Mouse (Mus musculus): ENCODE data around the gene Prmt3. TPM values are rescaled to one million over a fixed set of nuclear protein-coding genes. Genes with fewer than 3 reads are reported as not detected.
A peak's percentile ranks its signal among the peaks of the same experiment; 100 is the strongest.

The Prmt3 gene
- polyA plus RNA-seq, 1 experiment from 2014 or later, result 44.9 TPM

DNA sequence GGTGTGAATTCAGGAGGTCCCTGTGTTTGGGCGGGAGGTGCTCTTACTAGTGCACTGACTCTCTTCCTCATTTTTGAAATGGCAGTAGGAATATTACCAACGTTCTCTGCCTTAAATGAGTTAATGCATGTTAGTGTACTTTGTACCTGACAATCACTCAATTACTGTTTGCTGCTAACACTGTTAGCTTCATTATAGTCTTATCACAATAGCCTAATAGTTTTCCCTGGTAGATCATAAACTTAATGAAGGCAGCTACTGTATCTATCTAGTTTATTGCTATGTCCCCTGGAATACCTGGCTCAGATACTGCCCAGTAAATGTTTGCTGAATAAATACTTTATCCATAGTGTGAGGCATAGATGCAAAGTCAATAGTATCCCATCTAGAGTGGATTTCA lies 116.6 kb downstream of the Prmt3 start:
- Histone ChIP-seq H3K4me3 (ENCODE audit: low read length) (no peak overlapping the region), H3K4me2 (ENCODE audit: low read length) (no peak overlapping the region), H3K36me3 (ENCODE audit: control insufficient read depth, insufficient read depth, low read length) (no peaks in the 10 kb centered on the region), H3K4me1 (ENCODE audit: control insufficient read depth, insufficient read depth, low read depth, low read length) (no peaks in the 10 kb centered on the region), H3K27ac (ENCODE audit: low read depth, low read length) (no peak overlapping the region), H3K9ac (ENCODE audit: low read depth, low read length) (no peak overlapping the region), H3K27me3 (replicated peaks; ENCODE audit: control insufficient read depth, insufficient read depth, low read length) (no peaks in the 10 kb centered on the region), H3K9me3 (ENCODE audit: control insufficient read depth, low read length) (no peaks in the 10 kb centered on the region)
- no peak for ATAC-seq
- WGBS, result 83% methylated on average over 2 of the region's 2 CpGs

DNA sequence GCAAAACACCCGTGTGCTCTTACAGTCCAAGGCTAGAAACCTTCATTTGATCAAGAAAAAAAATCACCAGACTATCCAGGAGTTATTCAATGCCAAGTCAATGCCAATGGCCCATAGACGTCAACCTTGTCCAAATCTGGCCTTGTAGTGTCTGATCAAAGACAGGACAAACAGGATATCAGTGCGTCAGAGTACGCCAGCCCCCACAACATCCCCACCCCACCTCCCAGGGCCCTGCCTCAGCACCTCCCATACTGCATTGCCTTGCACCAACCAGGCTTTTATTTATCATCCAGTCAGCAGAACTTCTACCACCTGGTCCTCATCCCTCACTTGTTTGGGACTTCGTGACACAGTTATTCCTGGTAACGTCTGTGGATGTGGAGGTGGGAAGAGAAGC lies 117.2 kb downstream of the Prmt3 start:
- H3K4me3 ChIP-seq (ENCODE audit: low read length), result no peak overlapping the region
- H3K9ac ChIP-seq (ENCODE audit: low read depth, low read length), result no peak overlapping the region
- H3K4me2 ChIP-seq (ENCODE audit: low read length), result no peak overlapping the region
- no peaks in the 10 kb centered on the region for H3K9me3 ChIP-seq (ENCODE audit: control insufficient read depth, low read length)
- H3K27me3 ChIP-seq (replicated peaks; ENCODE audit: control insufficient read depth, insufficient read depth, low read length), result no peaks in the 10 kb centered on the region
- H3K4me1 ChIP-seq (ENCODE audit: control insufficient read depth, insufficient read depth, low read depth, low read length), result no peaks in the 10 kb centered on the region
- H3K27ac ChIP-seq (ENCODE audit: low read depth, low read length), result no peak overlapping the region
- H3K36me3 ChIP-seq (ENCODE audit: control insufficient read depth, insufficient read depth, low read length), result no peaks in the 10 kb centered on the region
- no peak for ATAC-seq
- 89% methylated on average over 6 of the region's 6 CpGs for WGBS

DNA sequence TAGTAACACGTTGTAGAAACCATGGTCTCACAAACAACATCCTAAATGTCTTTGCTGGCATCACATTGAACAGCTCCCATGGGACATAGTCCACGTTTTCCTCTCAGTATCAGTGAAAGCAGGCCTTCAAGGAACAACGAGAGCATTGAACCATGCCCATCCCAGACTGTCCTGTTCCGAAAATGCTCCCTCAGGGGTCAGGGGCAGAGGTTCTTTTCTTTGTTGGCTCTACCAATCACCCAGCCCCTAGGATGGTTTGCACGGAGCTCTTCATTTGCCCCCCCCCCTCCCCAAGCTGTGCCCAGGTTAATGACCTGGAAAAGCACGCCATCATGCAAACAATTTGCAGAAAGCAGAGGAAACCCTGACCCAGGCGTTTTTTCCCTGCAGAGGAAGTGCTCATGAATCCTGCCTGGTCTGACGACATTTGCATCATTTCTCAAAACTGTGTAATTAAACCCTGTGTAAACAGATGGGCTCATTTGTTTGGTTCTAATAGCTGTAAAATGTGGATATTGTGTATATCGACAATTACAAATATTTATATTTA lies 123.9 kb downstream of the Prmt3 start:
- 24% methylated on average over 9 of the region's 9 CpGs for WGBS
- Histone ChIP-seq H3K4me3 (ENCODE audit: low read length) (no peak overlapping the region), H3K9me3 (ENCODE audit: control insufficient read depth, low read length) (no peaks in the 10 kb centered on the region), H3K9ac (ENCODE audit: low read depth, low read length) (no peak overlapping the region), H3K36me3 (ENCODE audit: control insufficient read depth, insufficient read depth, low read length) (no peaks in the 10 kb centered on the region), H3K4me1 (ENCODE audit: control insufficient read depth, insufficient read depth, low read depth, low read length) (no peaks in the 10 kb centered on the region; the same call in 1 of the 2 replicates), H3K27me3 (replicated peaks; ENCODE audit: control insufficient read depth, insufficient read depth, low read length) (peaks cover 5% of the 10 kb centered on the region), H3K27ac (ENCODE audit: low read depth, low read length) (no peak overlapping the region), H3K4me2 (ENCODE audit: low read length) (no peak overlapping the region)
- ATAC-seq, result no peak

DNA sequence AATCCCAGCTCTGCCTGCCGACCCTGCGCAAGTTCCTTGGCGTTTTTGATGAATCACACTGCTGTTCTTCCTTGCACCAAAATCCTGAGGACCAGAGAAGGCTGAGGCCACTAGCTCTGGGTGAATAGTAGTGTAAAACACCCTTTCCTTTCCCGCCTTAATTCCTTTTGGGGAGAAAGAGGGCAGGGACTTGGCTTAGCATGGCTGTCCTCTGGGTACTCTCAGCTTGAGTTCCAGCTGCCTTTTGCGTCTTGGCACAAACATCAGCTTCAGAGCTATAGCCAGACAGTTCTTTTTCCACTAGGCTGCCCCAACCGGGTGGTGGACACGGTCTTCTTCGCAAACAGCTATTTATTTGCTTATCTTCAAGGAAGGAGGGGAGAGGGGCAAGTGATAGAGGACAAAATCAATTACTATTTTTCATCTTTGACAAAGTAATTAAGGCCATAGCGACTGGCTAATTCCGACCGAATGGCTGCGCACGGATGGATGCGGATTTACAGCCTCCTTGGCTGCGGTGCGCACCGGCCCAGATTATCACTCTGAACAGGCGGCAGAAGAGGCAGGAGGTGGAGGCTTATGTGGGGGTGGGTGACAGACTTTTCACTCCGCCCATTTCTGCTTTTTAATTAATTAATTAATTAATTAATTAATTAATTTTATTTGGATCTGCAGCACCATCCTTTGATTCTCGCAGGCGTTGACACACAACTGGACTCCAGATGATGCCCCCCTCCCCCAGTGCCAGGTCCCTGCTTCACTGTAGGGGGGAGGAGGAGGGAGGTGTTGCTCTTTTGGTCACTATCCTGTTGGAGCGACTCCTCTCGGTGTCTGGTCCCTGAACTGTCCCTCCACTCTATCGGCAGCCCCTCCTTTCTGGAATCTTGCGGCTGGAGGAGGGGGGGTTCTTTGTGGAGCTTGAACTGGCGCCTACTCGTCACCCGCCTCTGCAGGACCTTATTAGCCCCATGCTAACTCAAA lies 129.3 kb downstream of the Prmt3 start:
- H3K27me3 ChIP-seq (replicated peaks; ENCODE audit: control insufficient read depth, insufficient read depth, low read length), result peaks cover 18% of the 10 kb centered on the region

More for the DNA sequence above, 129.3 kb downstream of the Prmt3 start:
- no peaks in the 10 kb centered on the region for H3K9me3 ChIP-seq (ENCODE audit: control insufficient read depth, low read length)
- no peaks in the 10 kb centered on the region for H3K36me3 ChIP-seq (ENCODE audit: control insufficient read depth, insufficient read depth, low read length)
- H3K4me1 ChIP-seq (ENCODE audit: control insufficient read depth, insufficient read depth, low read depth, low read length), result peaks cover 7% of the 10 kb centered on the region
- H3K9ac ChIP-seq (ENCODE audit: low read depth, low read length), result 0 out of 2 replicates have a peak overlapping the region, but pooled peaks have one; percentile 5
- peak overlapping the region; percentile 22 for H3K4me2 ChIP-seq (ENCODE audit: low read length)
- peak overlapping the region; percentile 10; the same call in 1 of the 2 replicates for H3K4me3 ChIP-seq (ENCODE audit: low read length)
- H3K27ac ChIP-seq (ENCODE audit: low read depth, low read length), result peak overlapping the region; percentile 71
- 2% methylated on average over 28 of the region's 28 CpGs for WGBS
- ATAC-seq, result peak; percentile 50; the same call in 1 of the 2 replicates

Other genes starting within 250 kb of the Prmt3 start
- 1.0 and 4.2 TPM in 2 replicates for gene Dbx1, start 141.5 kb upstream of the Prmt3 start, polyA plus RNA-seq (2015; fragmentation: Nextera tagmentation; extraction: Ambion mirVana)
- gene Htatip2, start 19.2 kb upstream of the Prmt3 start, polyA plus RNA-seq (2015; fragmentation: Nextera tagmentation; extraction: Ambion mirVana), result 4.2 and 5.2 TPM in 2 replicates
- 13.3 and 15.7 TPM in 2 replicates for gene Slc6a5, start 131.8 kb downstream of the Prmt3 start, polyA plus RNA-seq (2015; fragmentation: Nextera tagmentation; extraction: Ambion mirVana)
- gene Nell1, start 196.5 kb downstream of the Prmt3 start, polyA plus RNA-seq (2015; fragmentation: Nextera tagmentation; extraction: Ambion mirVana), result 36.0 and 38.2 TPM in 2 replicates

Measured in hindbrain, embryonic 16.5 days (tissue).